Mouse (Mus musculus) kidney, embryonic 14.5 days (tissue): ENCODE measurements around the gene Uchl5. TPM values are rescaled to one million over a fixed set of nuclear protein-coding genes. Genes with fewer than 3 reads are reported as not detected.

Experiments
- ATAC-seq: fragments of 200-750 bp; cut with Nextera tagmentation; 2 replicates; pipeline ENCODE4 v1.8.0; 2017; ENCODE audit warnings: moderate number of reproducible peaks, mild to moderate bottlenecking, moderate TSS enrichment, moderate library complexity; ENCODE audit not compliant: low FRiP score, low TSS enrichment
- H3K27ac ChIP-seq: fragments of 300-500 bp; sonication (generic); 2 replicates; pipeline ENCODE4 v1.5.1; 2014; ENCODE audit warnings: low read depth, mild to moderate bottlenecking, low read length, moderate library complexity, mixed read lengths
- H3K27me3 ChIP-seq: fragments of 300-500 bp; sonication (generic); 2 replicates; pipeline ENCODE4 v1.6.1; 2014; ENCODE audit warnings: mild to moderate bottlenecking, low read length; ENCODE audit not compliant: control insufficient read depth, insufficient read depth
- H3K36me3 ChIP-seq: fragments of 300-500 bp; sonication (generic); 2 replicates; pipeline ENCODE4 v1.6.1; 2014; ENCODE audit warnings: low read length, mixed read lengths; ENCODE audit not compliant: control insufficient read depth, insufficient read depth
- H3K4me1 ChIP-seq: fragments of 300-500 bp; sonication (generic); 2 replicates; pipeline ENCODE4 v1.6.1; 2014; ENCODE audit warnings: low read length, mixed read lengths; ENCODE audit not compliant: control insufficient read depth, insufficient read depth
- H3K4me2 ChIP-seq: fragments of 300-500 bp; sonication (generic); replicated peaks from 2 replicates; pipeline ENCODE4 v1.6.1; 2014; ENCODE audit warnings: low read depth, mild to moderate bottlenecking, low read length
- H3K4me3 ChIP-seq: fragments of 300-500 bp; sonication (generic); 2 replicates; pipeline ENCODE4 v1.5.1; 2014; ENCODE audit warnings: mild to moderate bottlenecking, low read length
- H3K9ac ChIP-seq: fragments of 300-500 bp; sonication (generic); 2 replicates; pipeline ENCODE4 v1.6.1; 2014; ENCODE audit warnings: low read depth, mild to moderate bottlenecking, low read length, moderate library complexity
- H3K9me3 ChIP-seq: fragments of 300-500 bp; sonication (generic); 2 replicates; pipeline ENCODE4 v1.6.1; 2016; ENCODE audit warnings: low read length; ENCODE audit not compliant: control insufficient read depth
- WGBS: fragments of 180-500 bp; shearing (Covaris S2); extraction: QIAGEN DNeasy Blood & Tissue Kit; methylation state at CpG from one replicate; pipeline ENCODE4 v1.1.7; 2014; 5-methylcytosine and 5-hydroxymethylcytosine counted together
- polyA plus RNA-seq: library from polyadenylated mRNA; unstranded; fragments of >200 nt; fragmentation: Nextera tagmentation; extraction: Ambion mirVana; gene quantifications from 2 replicates; pipeline ENCODE4 v1.2.1, GENCODE M21; 2014

Gene Uchl5
- polyA plus RNA-seq, 1 experiment from 2014 or later = 87.0 TPM

GRCm38 (mm10) chr1:143741331-143741730, 35.7 kb upstream of the Uchl5 start:
- ATAC-seq = no peak
- no peaks in the 10 kb centered on the region for H3K27me3 ChIP-seq
- no peak overlapping the region for H3K4me3 ChIP-seq
- 89% methylated on average over 5 of the region's 5 CpGs for WGBS
- H3K36me3 ChIP-seq = peaks cover 23% of the 10 kb centered on the region
- no peak overlapping the region for H3K27ac ChIP-seq
- H3K4me2 ChIP-seq = no peak overlapping the region
- H3K9me3 ChIP-seq = no peaks in the 10 kb centered on the region
- no peaks in the 10 kb centered on the region for H3K4me1 ChIP-seq
- no peak overlapping the region for H3K9ac ChIP-seq

GRCm38 (mm10) chr1:143742186-143742585, 34.9 kb upstream of the Uchl5 start:
- WGBS = 91% methylated on average over 6 of the region's 6 CpGs
- ATAC-seq = no peak
- H3K9ac ChIP-seq = no peak overlapping the region
- no peak overlapping the region for H3K27ac ChIP-seq
- H3K4me1 ChIP-seq = no peaks in the 10 kb centered on the region
- H3K9me3 ChIP-seq = no peaks in the 10 kb centered on the region
- H3K4me3 ChIP-seq = no peak overlapping the region
- H3K4me2 ChIP-seq = no peak overlapping the region
- no peaks in the 10 kb centered on the region for H3K27me3 ChIP-seq
- H3K36me3 ChIP-seq = peaks cover 30% of the 10 kb centered on the region

DNA sequence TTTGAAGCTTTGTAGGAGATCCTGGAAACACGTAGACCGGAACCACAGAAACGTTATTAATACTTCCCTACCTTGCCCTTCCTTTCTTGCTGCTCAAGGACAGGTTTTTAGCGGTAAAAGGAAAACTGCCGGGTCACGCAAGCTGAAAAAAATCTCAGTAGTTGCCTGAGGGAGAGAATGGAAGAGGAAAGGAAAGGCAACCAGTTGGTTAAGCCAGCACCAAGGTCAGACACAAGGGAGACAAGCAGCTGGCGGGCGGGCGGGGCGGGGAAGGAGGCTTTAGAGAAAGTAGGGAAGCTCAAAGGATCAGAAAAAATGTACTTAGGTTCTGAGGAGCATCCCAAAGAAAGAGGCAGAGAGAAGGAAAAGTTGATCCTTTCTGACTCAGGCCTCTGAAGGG, 31.2 kb upstream of the Uchl5 start:
- no peak for ATAC-seq
- peaks cover 44% of the 10 kb centered on the region for H3K36me3 ChIP-seq
- no peaks in the 10 kb centered on the region for H3K4me1 ChIP-seq
- no peaks in the 10 kb centered on the region for H3K9me3 ChIP-seq
- no peak overlapping the region for H3K4me2 ChIP-seq
- 78% methylated on average over 10 of the region's 10 CpGs for WGBS
- H3K9ac ChIP-seq = no peak overlapping the region
- no peak overlapping the region for H3K27ac ChIP-seq
- H3K27me3 ChIP-seq = no peaks in the 10 kb centered on the region
- H3K4me3 ChIP-seq = no peak overlapping the region

- Histone ChIP-seq H3K36me3 (peaks cover 42% of the 10 kb centered on the region), H3K27ac (no peak overlapping the region), H3K9me3 (no peaks in the 10 kb centered on the region), H3K9ac (no peak overlapping the region), H3K4me3 (no peak overlapping the region), H3K27me3 (no peaks in the 10 kb centered on the region), H3K4me2 (no peak overlapping the region), H3K4me1 (no peaks in the 10 kb centered on the region)
- WGBS = 92% methylated on average over 8 of the region's 8 CpGs
- ATAC-seq = no peak
Observed at GRCm38 (mm10) chr1:143762159-143762558, 14.9 kb upstream of the Uchl5 start.

GRCm38 (mm10) chr1:143764443-143764842, 12.6 kb upstream of the Uchl5 start:
- no peaks in the 10 kb centered on the region for H3K27me3 ChIP-seq
- WGBS = 71% methylated on average over 1 of the region's 1 CpGs
- no peak overlapping the region for H3K27ac ChIP-seq
- H3K9ac ChIP-seq = no peak overlapping the region
- H3K4me1 ChIP-seq = no peaks in the 10 kb centered on the region
- peaks cover 30% of the 10 kb centered on the region for H3K36me3 ChIP-seq
- H3K9me3 ChIP-seq = no peaks in the 10 kb centered on the region
- no peak overlapping the region for H3K4me2 ChIP-seq
- no peak overlapping the region for H3K4me3 ChIP-seq
- no peak for ATAC-seq

GRCm38 (mm10) chr1:143765801-143766200, 11.3 kb upstream of the Uchl5 start:
- peaks cover 23% of the 10 kb centered on the region for H3K36me3 ChIP-seq
- 89% methylated on average over 4 of the region's 4 CpGs for WGBS

DNA sequence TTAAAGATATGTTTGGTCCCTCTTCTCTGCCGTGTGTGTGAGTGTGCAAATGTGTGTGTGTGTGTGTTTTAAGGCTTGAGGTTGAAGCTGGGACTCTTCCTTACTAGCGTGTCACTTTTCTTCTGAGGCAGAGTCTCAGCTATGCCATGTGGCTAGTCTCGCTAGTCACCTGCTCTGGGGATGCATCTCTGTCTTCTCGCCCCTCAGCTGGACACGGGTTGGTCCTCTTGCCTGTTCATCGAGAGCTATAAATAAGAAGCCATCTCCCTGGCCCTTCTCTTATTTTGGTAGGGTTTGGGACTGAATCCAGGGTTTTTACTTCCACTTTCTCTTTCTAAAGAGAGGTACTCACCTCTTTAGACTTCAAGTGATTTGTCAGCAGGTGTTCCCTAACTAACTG, 10.8 kb upstream of the Uchl5 start:
- Histone ChIP-seq H3K27ac (no peak overlapping the region), H3K9ac (no peak overlapping the region), H3K9me3 (no peaks in the 10 kb centered on the region), H3K4me3 (no peak overlapping the region), H3K4me1 (no peaks in the 10 kb centered on the region), H3K27me3 (no peaks in the 10 kb centered on the region), H3K4me2 (no peak overlapping the region), H3K36me3 (peaks cover 20% of the 10 kb centered on the region)
- WGBS = 88% methylated on average over 6 of the region's 6 CpGs
- ATAC-seq = no peak

More at GRCm38 (mm10) chr1:143765801-143766200, 11.3 kb upstream of the Uchl5 start:
- no peak for ATAC-seq
- Histone ChIP-seq H3K9me3 (no peaks in the 10 kb centered on the region), H3K9ac (no peak overlapping the region), H3K27ac (no peak overlapping the region), H3K4me2 (no peak overlapping the region), H3K4me3 (no peak overlapping the region), H3K27me3 (no peaks in the 10 kb centered on the region), H3K4me1 (no peaks in the 10 kb centered on the region)

- no peaks in the 10 kb centered on the region for H3K27me3 ChIP-seq
- no peak overlapping the region for H3K4me3 ChIP-seq
- no peak overlapping the region for H3K4me2 ChIP-seq
- peaks cover 14% of the 10 kb centered on the region; the same call in 1 of the 2 replicates for H3K36me3 ChIP-seq
- H3K4me1 ChIP-seq = no peaks in the 10 kb centered on the region
- H3K27ac ChIP-seq = no peak overlapping the region
- 54% methylated on average over 20 of the region's 20 CpGs for WGBS
- H3K9me3 ChIP-seq = no peaks in the 10 kb centered on the region
- no peak for ATAC-seq
- H3K9ac ChIP-seq = no peak overlapping the region
Observed at GRCm38 (mm10) chr1:143770444-143771109, 6.5 kb upstream of the Uchl5 start.

- Histone ChIP-seq H3K27me3 (no peaks in the 10 kb centered on the region), H3K9ac (no peak overlapping the region), H3K4me3 (no peak overlapping the region), H3K4me2 (no peak overlapping the region), H3K4me1 (peaks cover under 1% of the 10 kb centered on the region; the same call in 1 of the 2 replicates), H3K36me3 (peaks cover 6% of the 10 kb centered on the region; the same call in 1 of the 2 replicates), H3K9me3 (no peaks in the 10 kb centered on the region), H3K27ac (no peak overlapping the region)
- WGBS = 54% methylated on average over 7 of the region's 7 CpGs
- no peak for ATAC-seq
Observed at GRCm38 (mm10) chr1:143773082-143773481, 4.0 kb upstream of the Uchl5 start.
